Mouse (Mus musculus) neural tube, embryonic 11.5 days (tissue): ENCODE measurements around the gene Adgrf2. TPM values are rescaled to one million over a fixed set of nuclear protein-coding genes. Genes with fewer than 3 reads are reported as not detected.

ENCODE experiments used
- ATAC-seq: fragments of 200-750 bp; cut with Nextera tagmentation; 2 replicates; pipeline ENCODE4 v1.8.0; 2017; ENCODE audit warnings: moderate number of reproducible peaks, mild to moderate bottlenecking, moderate TSS enrichment, moderate library complexity; ENCODE audit not compliant: insufficient read depth, low FRiP score, low TSS enrichment
- DNase-seq: peaks from one replicate; pipeline ENCODE4 v3.0.0-alpha.2; 2015; ENCODE audit warnings: low spot score
- H3K27ac ChIP-seq: fragments of 300-500 bp; sonication (generic); 2 replicates; pipeline ENCODE4 v1.5.1; 2014; ENCODE audit warnings: low read depth, mild to moderate bottlenecking, low read length
- H3K27me3 ChIP-seq: fragments of 300-500 bp; sonication (generic); 2 replicates; pipeline ENCODE4 v1.6.1; 2014; ENCODE audit warnings: mild to moderate bottlenecking, low read length, mixed read lengths; ENCODE audit not compliant: control insufficient read depth, insufficient read depth
- H3K36me3 ChIP-seq: fragments of 300-500 bp; sonication (generic); 2 replicates; pipeline ENCODE4 v1.6.1; 2014; ENCODE audit warnings: mild to moderate bottlenecking, low read length, moderate library complexity, mixed read lengths; ENCODE audit not compliant: control insufficient read depth, insufficient read depth
- H3K4me1 ChIP-seq: fragments of 300-500 bp; sonication (generic); 2 replicates; pipeline ENCODE4 v1.6.1; 2014; ENCODE audit warnings: low read length, mixed read lengths; ENCODE audit not compliant: control insufficient read depth, insufficient read depth
- H3K4me2 ChIP-seq: fragments of 300-500 bp; sonication (generic); 2 replicates; pipeline ENCODE4 v1.6.1; 2014; ENCODE audit warnings: low read depth, mild to moderate bottlenecking, moderate library complexity
- H3K4me3 ChIP-seq: fragments of 300-500 bp; sonication (generic); 2 replicates; pipeline ENCODE4 v1.5.1; 2014; ENCODE audit warnings: low read depth, low read length
- H3K9ac ChIP-seq: fragments of 300-500 bp; sonication (generic); 2 replicates; pipeline ENCODE4 v1.6.1; 2014; ENCODE audit warnings: mild to moderate bottlenecking, low read length
- H3K9me3 ChIP-seq: fragments of 300-500 bp; sonication (generic); 2 replicates; pipeline ENCODE4 v1.6.1; 2016; ENCODE audit warnings: low read length; ENCODE audit not compliant: control insufficient read depth
- WGBS: fragments of 180-500 bp; shearing (Covaris S2); extraction: QIAGEN DNeasy Blood & Tissue Kit; methylation state at CpG from one replicate; pipeline ENCODE4 v1.1.7; 2014; 5-methylcytosine and 5-hydroxymethylcytosine counted together
- polyA plus RNA-seq: library from polyadenylated mRNA; unstranded; fragments of >200 nt; fragmentation: Nextera tagmentation; extraction: Ambion mirVana; gene quantifications from 2 replicates; pipeline ENCODE4 v1.2.1, GENCODE M21; 2014

Adgrf2 gene
- polyA plus RNA-seq, 1 experiment from 2014 or later, result 0.20 TPM

DNA sequence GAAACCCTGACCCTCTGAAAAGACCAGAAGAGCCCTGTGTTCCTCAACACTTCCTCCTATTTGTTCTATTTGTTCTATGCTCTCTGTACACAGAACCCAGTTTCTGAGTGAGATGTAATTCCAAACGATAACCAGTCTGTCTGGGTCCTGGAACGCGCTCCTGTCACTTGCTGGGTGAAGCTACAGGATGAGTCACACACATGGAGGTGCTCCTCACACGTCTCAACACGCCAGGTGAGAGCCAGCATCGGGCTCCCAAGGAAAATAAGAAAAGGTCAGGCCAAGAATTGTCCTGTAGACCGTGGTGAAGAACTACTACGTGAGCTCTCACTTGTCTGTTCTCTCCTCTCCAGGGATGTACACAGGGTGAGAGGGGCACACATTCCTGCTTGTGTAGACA, 51.4 kb downstream of the Adgrf2 start:
- Histone ChIP-seq H3K27me3 (no peaks in the 10 kb centered on the region), H3K4me2 (no peak overlapping the region), H3K9me3 (no peaks in the 10 kb centered on the region), H3K36me3 (no peaks in the 10 kb centered on the region), H3K9ac (no peak overlapping the region), H3K27ac (no peak overlapping the region), H3K4me3 (no peak overlapping the region), H3K4me1 (no peaks in the 10 kb centered on the region)
- WGBS, result 89% methylated on average over 8 of the region's 8 CpGs
- DNase-seq, result no peak
- no peak for ATAC-seq

Other genes starting within 250 kb of the Adgrf2 start
- gene Opn5, start 130.8 kb downstream of the Adgrf2 start, polyA plus RNA-seq, result not detected in 2 replicates
- gene Adgrf4, start 49.9 kb downstream of the Adgrf2 start, polyA plus RNA-seq, result 0.15 and 0.48 TPM in 2 replicates
- 12.7 and 13.0 TPM in 2 replicates for gene Cd2ap, start 134.5 kb upstream of the Adgrf2 start, polyA plus RNA-seq